Mouse (Mus musculus) embryo, embryonic 11.5 days (tissue): ENCODE measurements at regions not wholly inside any gene's neighbourhood (a gene's known extent, or its start where the extent isn't known, plus 50 kb on each side); places are given as distances from the start of the nearest gene placed in this dataset.
A peak's percentile ranks its signal among the peaks of the same experiment; 100 is the strongest.

Source experiments
- DNase-seq: peaks from one replicate; pipeline ENCODE4 v3.0.0-alpha.2; 2012; ENCODE audit warnings: low read depth, low spot score

DNA sequence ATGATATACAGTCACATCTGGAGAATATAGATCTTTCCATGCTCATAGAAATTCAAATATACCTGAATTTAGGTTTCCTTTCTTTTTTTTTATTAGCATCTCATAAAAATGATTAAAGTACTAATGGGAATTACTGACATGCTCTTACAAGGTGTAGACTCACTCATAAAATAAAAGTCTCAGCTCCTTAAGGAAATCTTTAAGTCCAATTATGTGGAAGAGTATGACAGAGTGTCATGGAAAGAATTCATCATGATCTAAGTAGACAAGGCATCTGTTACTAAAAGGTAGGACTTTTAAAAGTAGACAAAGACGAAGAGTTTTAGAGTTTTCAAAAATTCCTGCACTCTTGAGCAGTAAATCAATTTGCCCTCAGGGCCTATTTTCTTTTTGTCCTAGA is 558.1 kb upstream of the Ptchd4 start:
- peak; percentile 1 for DNase-seq
